Mouse (Mus musculus): Measurements from ENCODE around the gene Tubd1.

The Tubd1 gene

DNA sequence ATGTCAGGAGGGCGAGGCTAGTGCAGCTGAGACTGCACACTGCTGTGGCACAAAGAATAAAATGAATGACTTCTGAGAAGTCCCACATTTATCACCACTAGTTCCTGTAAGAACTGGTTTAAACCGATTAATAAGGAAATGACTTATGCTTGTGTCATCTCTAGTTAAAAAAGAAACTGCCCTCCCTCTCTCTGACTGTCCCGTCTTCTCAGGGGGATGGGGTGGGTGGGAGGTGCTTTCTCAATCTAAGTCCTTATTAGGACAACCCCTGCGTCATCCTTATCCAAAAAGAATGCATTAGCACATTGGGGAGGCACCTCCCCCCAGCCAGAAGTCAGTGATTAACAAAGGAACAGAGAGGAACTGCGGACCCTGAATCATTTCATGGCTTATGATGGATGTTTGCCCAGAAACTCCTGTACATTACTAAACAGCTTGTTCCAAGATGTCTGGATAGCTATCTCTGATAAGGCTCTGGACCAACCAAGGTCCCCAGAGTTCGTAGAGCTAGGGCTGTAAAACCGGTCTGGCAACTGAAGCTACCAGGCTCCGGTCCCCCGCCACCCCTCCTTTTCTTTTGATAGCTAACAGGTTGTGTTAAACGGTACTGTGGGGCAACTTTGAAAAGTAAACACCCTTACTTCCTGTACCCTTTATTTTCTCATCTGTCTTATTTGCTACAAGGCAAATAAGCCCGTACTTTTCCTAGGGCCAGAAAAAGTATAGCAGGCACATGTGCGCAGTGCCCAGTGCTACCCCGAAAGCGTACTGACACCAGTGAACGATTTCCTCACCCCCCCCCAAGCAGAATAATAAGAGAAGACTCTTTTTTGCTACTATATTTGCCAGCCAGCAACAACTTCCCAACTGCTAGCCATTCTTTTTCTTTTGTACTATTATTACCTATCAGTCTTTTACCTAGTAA is 42.3 kb downstream of the Tubd1 start:
- ChIA-PET POLR2A (interaction anchor here (0.5 to 10.1 kb wide), 27 partner anchors 9 to 249 kb away, joined by 3 to 112 read pairs (median 4); partner anchors contain the start of genes Rps6kb1 (in 3 of the 4), Tubd1 (in 3 of the 4), Ptrh2 (in 1 of the 4) and Vmp1 (in 1 of the 4)), CTCF (interaction anchor here (0.7 to 1.6 kb wide), 13 partner anchors 9 to 449 kb away, joined by 3 to 6 read pairs (median 3); no protein-coding TSS in a partner anchor)

GRCm38 (mm10) chr11:86587830-86588229 is 43.0 kb downstream of the Tubd1 start:
- CTCF ChIA-PET = interaction anchor here in 2 of 4 experiments (0.7 to 1.2 kb wide), 3 partner anchors 11 to 66 kb away, joined by 3 to 4 read pairs (median 4); no protein-coding TSS in a partner anchor
- POLR2A ChIA-PET = interaction anchor here (0.6 to 10.1 kb wide), 17 partner anchors 9 to 230 kb away, joined by 3 to 112 read pairs (median 4); partner anchors contain the start of genes Rps6kb1 (in 2 of the 4) and Tubd1 (in 2 of the 4)

DNA sequence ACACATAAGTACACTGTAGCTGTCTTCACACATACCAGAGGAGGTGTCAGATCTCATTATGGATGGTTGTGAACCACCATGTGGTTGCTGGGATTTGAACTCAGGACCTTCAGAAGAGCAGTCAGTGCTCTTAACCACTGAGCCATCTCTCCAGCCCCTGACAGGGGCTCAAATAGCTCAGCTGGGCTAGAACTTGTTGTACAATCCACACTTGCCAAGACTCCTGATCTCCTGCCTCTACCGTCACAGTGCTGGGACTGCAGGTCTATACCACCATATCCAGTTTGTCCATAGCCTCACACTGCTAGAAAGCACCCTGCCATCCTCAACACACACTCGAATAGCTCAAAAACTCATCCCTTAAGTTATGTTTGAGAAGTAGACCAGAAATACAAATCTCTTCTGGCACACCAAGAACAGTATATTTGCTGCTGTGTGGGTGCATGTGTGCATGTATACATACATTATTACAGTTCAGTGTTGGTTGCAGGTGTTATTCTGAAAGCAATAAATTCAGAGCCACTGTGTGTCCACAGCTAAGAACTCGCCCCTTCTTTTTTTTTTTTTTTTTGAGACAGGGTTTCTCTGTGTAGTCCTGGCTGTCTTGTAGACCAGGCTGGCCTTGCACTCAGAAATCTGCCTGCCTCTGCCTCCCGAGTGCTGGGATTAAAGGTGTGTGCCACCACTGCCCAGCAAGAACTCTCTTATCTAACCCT is 44.0 kb downstream of the Tubd1 start:
- POLR2A ChIA-PET = interaction anchor here in 3 of 4 experiments (0.6 to 10.1 kb wide), 16 partner anchors 10 to 1226 kb away, joined by 3 to 112 read pairs (median 4); partner anchors contain the start of genes Rps6kb1 (in 2 of the 3) and Tubd1 (in 2 of the 3)
- CTCF ChIA-PET = interaction anchor here (0.6 to 1.1 kb wide), 5 partner anchors 11 to 711 kb away, joined by 3 to 4 read pairs (median 4); no protein-coding TSS in a partner anchor

GRCm38 (mm10) chr11:86590066-86590465 is 45.3 kb downstream of the Tubd1 start:
- ChIA-PET POLR2A (interaction anchor here in 3 of 4 experiments (0.6 to 10.1 kb wide), 6 partner anchors 11 to 1707 kb away, joined by 3 to 112 read pairs (median 5); partner anchors contain the start of genes Rps6kb1 (in 1 of the 3) and Tubd1 (in 1 of the 3)), CTCF (no interaction called here)

GRCm38 (mm10) chr11:86590579-86590978 is 45.8 kb downstream of the Tubd1 start:
- POLR2A ChIA-PET = interaction anchor here in 2 of 4 experiments (0.6 to 10.1 kb wide), 4 partner anchors 9 to 28 kb away, joined by 3 to 112 read pairs (median 5); no protein-coding TSS in a partner anchor
- CTCF ChIA-PET = no interaction called here

GRCm38 (mm10) chr11:86591301-86591845 is 46.6 kb downstream of the Tubd1 start:
- ChIA-PET CTCF (no interaction called here), POLR2A (interaction anchor here in 2 of 4 experiments (1.4 to 10.1 kb wide), 4 partner anchors 10 to 15 kb away, joined by 5 to 112 read pairs (median 5); no protein-coding TSS in a partner anchor)

GRCm38 (mm10) chr11:86591931-86592616 is 47.3 kb downstream of the Tubd1 start:
- CTCF ChIA-PET = interaction anchor here in 1 of 4 experiments (0.8 kb wide), 1 partner anchor 18 kb away, joined by 3 read pairs; no protein-coding TSS in a partner anchor
- POLR2A ChIA-PET = interaction anchor here in 3 of 4 experiments (0.6 to 10.1 kb wide), 5 partner anchors 10 to 64 kb away, joined by 3 to 112 read pairs (median 5); no protein-coding TSS in a partner anchor

GRCm38 (mm10) chr11:86592993-86593392 is 48.2 kb downstream of the Tubd1 start:
- POLR2A ChIA-PET = interaction anchor here in 3 of 4 experiments (0.6 to 10.1 kb wide), 5 partner anchors 11 to 63 kb away, joined by 3 to 112 read pairs (median 5); no protein-coding TSS in a partner anchor
- CTCF ChIA-PET = no interaction called here

GRCm38 (mm10) chr11:86593443-86593842 is 48.7 kb downstream of the Tubd1 start:
- ChIA-PET CTCF (interaction anchor here in 1 of 4 experiments (1.1 kb wide), 1 partner anchor 60 kb away, joined by 3 read pairs; no protein-coding TSS in a partner anchor), POLR2A (interaction anchor here in 2 of 4 experiments (0.8 to 10.1 kb wide), 3 partner anchors 12 to 235 kb away, joined by 4 to 112 read pairs (median 5); no protein-coding TSS in a partner anchor)

DNA sequence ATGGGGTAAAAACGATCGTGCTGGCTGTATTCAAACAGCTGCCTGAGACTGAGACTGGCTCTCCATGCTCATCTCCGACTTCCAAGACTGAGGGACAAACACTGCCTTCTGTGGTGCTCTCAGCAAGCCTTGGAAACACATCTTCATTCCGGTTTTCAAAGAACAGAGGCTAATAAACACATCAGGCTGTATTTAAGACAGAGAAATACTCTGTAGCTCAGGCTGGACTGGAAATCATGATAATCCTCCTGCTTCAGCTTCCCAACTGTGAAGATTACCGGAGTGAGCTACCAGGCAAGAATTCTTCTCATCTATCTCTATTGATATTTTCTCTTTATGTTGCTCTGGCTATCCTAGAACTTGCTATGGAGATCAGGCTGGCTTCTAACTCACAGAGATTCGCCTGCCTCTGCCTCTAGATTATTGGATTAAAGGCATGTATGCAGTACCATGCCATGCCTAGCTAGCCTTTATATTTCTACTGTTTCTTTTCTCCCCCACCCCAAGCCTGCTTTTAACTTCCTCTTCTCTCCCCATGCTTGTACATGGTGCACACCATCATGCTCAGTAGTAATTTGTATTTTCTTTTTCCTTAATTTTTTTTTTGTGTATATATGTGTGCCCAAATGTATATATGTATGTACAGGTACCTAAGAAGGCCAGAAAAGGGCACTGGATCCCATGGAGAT is 49.5 kb downstream of the Tubd1 start:
- POLR2A ChIA-PET = interaction anchor here in 2 of 4 experiments (0.8 to 10.1 kb wide), 4 partner anchors 13 to 236 kb away, joined by 4 to 112 read pairs (median 7); partner anchors contain the start of genes Rps6kb1 (in 1 of the 2) and Tubd1 (in 1 of the 2)
- CTCF ChIA-PET = interaction anchor here in 1 of 4 experiments (1.1 kb wide), 1 partner anchor 59 kb away, joined by 3 read pairs; no protein-coding TSS in a partner anchor

- POLR2A ChIA-PET = interaction anchor here in 1 of 4 experiments (0.6 to 2.6 kb wide), 3 partner anchors 9 to 51 kb away, joined by 3 to 9 read pairs (median 3); partner anchors contain the start of genes Rps6kb1 and Tubd1
- CTCF ChIA-PET = interaction anchor here in 2 of 4 experiments (0.7 to 1.3 kb wide), 2 partner anchors 51 to 58 kb away, joined by 4 to 15 read pairs; partner anchors contain the start of genes Rps6kb1 (in 1 of the 2) and Tubd1 (in 1 of the 2)
These were observed 50.6 kb downstream of the Tubd1 start for GRCm38 (mm10) chr11:86595366-86595765.

- ChIA-PET CTCF (interaction anchor here in 2 of 4 experiments (1.3 to 1.6 kb wide), 2 partner anchors 10 to 57 kb away, joined by 4 to 6 read pairs; no protein-coding TSS in a partner anchor), POLR2A (interaction anchor here (0.5 to 2.6 kb wide), 9 partner anchors 9 to 948 kb away, joined by 3 to 9 read pairs (median 3); partner anchors contain the start of genes Rps6kb1 (in 1 of the 4) and Tubd1 (in 1 of the 4))
These were observed 51.6 kb downstream of the Tubd1 start for GRCm38 (mm10) chr11:86596187-86596960.

DNA sequence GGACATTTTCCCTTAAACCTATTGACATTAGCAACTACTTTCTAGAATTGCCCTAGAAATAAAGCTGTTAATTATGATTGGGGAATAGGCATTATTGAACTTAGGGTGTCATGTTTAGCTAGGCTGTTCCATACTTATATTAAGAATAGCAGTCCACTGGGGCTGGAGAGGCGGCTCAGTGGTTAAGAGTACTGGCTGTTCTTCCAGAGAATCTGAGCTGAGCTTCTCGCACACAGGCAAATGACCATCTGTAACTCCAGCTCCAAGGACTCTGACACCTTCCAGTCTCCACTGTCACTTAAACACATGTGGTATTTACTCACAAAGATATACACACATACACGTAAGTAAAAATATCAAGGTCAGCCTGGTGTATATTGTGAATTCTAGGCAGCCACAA is 52.2 kb downstream of the Tubd1 start:
- ChIA-PET CTCF (interaction anchor here in 1 of 4 experiments (1.6 kb wide), 1 partner anchor 11 kb away, joined by 6 read pairs; no protein-coding TSS in a partner anchor), POLR2A (interaction anchor here (0.5 to 2.6 kb wide), 8 partner anchors 10 to 117 kb away, joined by 3 to 9 read pairs (median 5); partner anchors contain the start of genes Rps6kb1 (in 1 of the 4) and Tubd1 (in 1 of the 4))

- POLR2A ChIA-PET = interaction anchor here in 3 of 4 experiments (0.6 to 1.7 kb wide), 4 partner anchors 11 to 20 kb away, joined by 3 to 9 read pairs (median 5); no protein-coding TSS in a partner anchor
- CTCF ChIA-PET = interaction anchor here in 2 of 4 experiments (0.6 to 1.6 kb wide), 3 partner anchors 12 to 85 kb away, joined by 3 to 6 read pairs (median 4); no protein-coding TSS in a partner anchor
These were observed 53.4 kb downstream of the Tubd1 start for GRCm38 (mm10) chr11:86598154-86598553.

- ChIA-PET CTCF (interaction anchor here in 3 of 4 experiments (0.6 to 1.2 kb wide), 5 partner anchors 11 to 85 kb away, joined by 3 to 7 read pairs (median 4); no protein-coding TSS in a partner anchor), POLR2A (interaction anchor here in 3 of 4 experiments (0.6 to 1.6 kb wide), 5 partner anchors 11 to 30 kb away, joined by 3 to 7 read pairs (median 3); no protein-coding TSS in a partner anchor)
These were observed 53.8 kb downstream of the Tubd1 start for GRCm38 (mm10) chr11:86598572-86598971.

Data from embryonic stem cell, embryonic (primary cell).